ENCODE assay signal across 10 mouse cellular contexts in genomic region chr4:138723493-138724281, GRCm38 (mm10). TPM values are rescaled to one million over a fixed set of nuclear protein-coding genes. Genes with fewer than 3 reads are reported as not detected.
DNase-seq lines count a peak whose midpoint lies in the region; ATAC-seq lines count a peak whose summit lies in the region.
"Had no signal": no experiment of that assay in that cellular context is flagged by ENCODE, and none has a peak within 500 bp of the region (broad histone marks: within the 10 kb centered on the region; RNA-seq: fewer than 3 reads in every experiment).

No protein-coding gene starts in this region.

- no peaks in the 10 kb centered on the region for H3K36me3 ChIP-seq in lung, embryonic 16.5 days (ENCODE audit: control insufficient read depth, insufficient read depth, low read length)
- no peaks in the 10 kb centered on the region for H3K36me3 ChIP-seq in heart, embryonic 10.5 days
- H3K36me3 ChIP-seq: embryonic facial prominence, embryonic 12.5 days; limb, embryonic 15.5 days had no signal

- H3K4me1 ChIP-seq in lung, embryonic 16.5 days (replicated peaks; ENCODE audit: control insufficient read depth, insufficient read depth, low read length): peaks cover 31% of the 10 kb centered on the region
- H3K4me1 ChIP-seq in heart, embryonic 10.5 days: peaks cover 55% of the 10 kb centered on the region

- ATAC-seq in lung, embryonic 16.5 days (ENCODE audit: low read depth): no peak
- ATAC-seq in erythroid progenitor cell, adult 5-6 weeks (replicated peaks; ENCODE audit: low FRiP score, poor library complexity, severe bottlenecking): no peak

- no peak overlapping the region for H3K27ac ChIP-seq in lung, embryonic 16.5 days (ENCODE audit: low read length)
- H3K27ac ChIP-seq in heart, embryonic 10.5 days: 0 out of 2 replicates have a peak overlapping the region, but pooled peaks have one; percentile 47

- H3K4me2 ChIP-seq in lung, embryonic 16.5 days (ENCODE audit: low read depth, low read length): peak overlapping the region; percentile 57

- no peak for DNase-seq in lung, postnatal 25 days (ENCODE audit: low spot score)
- no peak for DNase-seq in heart, embryonic 10.5 days (ENCODE audit: low spot score)
- peak; percentile 75 to 82 for DNase-seq in kidney, adult 8-10 months
- peak; percentile 96 for DNase-seq in telencephalon, adult 2 months (ENCODE audit: low read depth, low spot score)
- DNase-seq in spleen, postnatal 4 days (ENCODE audit: low spot score in 2 of 2): no peak
- DNase-seq in adrenal gland, postnatal 36 days: no peak

- WGBS in lung, embryonic 16.5 days: 43% methylated on average over 15 of the region's 15 CpGs
- WGBS in heart, embryonic 10.5 days: 47% methylated on average over 15 of the region's 15 CpGs

- H3K4me3 ChIP-seq in lung, embryonic 16.5 days (ENCODE audit: low read length): no peak overlapping the region
- no peak overlapping the region for H3K4me3 ChIP-seq in heart, embryonic 10.5 days
- H3K4me3 ChIP-seq: limb, embryonic 15.5 days had no signal

- no peak overlapping the region for H3K9ac ChIP-seq in lung, embryonic 16.5 days (ENCODE audit: low read length)
- H3K9ac ChIP-seq: embryonic facial prominence, embryonic 12.5 days; limb, embryonic 15.5 days had no signal

- H3K9me3 ChIP-seq in lung, embryonic 16.5 days (ENCODE audit: control insufficient read depth, low read length): no peaks in the 10 kb centered on the region
- H3K9me3 ChIP-seq in heart, embryonic 10.5 days: no peaks in the 10 kb centered on the region
- H3K9me3 ChIP-seq: embryonic facial prominence, embryonic 12.5 days; limb, embryonic 15.5 days had no signal

- peaks cover 2% of the 10 kb centered on the region; the same call in 1 of the 2 replicates for H3K27me3 ChIP-seq in lung, embryonic 16.5 days (ENCODE audit: control insufficient read depth, insufficient read depth, low read depth, low read length)
- H3K27me3 ChIP-seq in heart, embryonic 10.5 days (ENCODE audit: insufficient read depth, poor library complexity, severe bottlenecking): peaks cover 20% of the 10 kb centered on the region
- H3K27me3 ChIP-seq: embryonic facial prominence, embryonic 12.5 days had no signal

RNA-seq across cellular contexts. Expression of gene Pla2g2c, which starts 0.9 kb away (rescaled TPM):
- polyA plus RNA-seq in lung, embryonic 16.5 days (2015; fragmentation: Nextera tagmentation; extraction: Ambion mirVana): 0.30 and 0.41 TPM in 2 replicates
- polyA plus RNA-seq in heart, embryonic 10.5 days (2016; fragmentation: Nextera tagmentation; extraction: Ambion mirVana): 0.31 and 0.49 TPM in 2 replicates
- total RNA-seq in erythroid progenitor cell, adult 5-6 weeks (2015; ENCODE audit: low replicate concordance): not detected in 2 replicates
- total RNA-seq in erythroid progenitor cell, adult 5-6 weeks (2017; ENCODE audit: low replicate concordance): not detected in 2 replicates
- total RNA-seq in adrenal gland, postnatal 36 days (2021): under 1 TPM; 0.20 to 0.43 TPM
- polyA plus RNA-seq: limb, embryonic 15.5 days had no signal

RNA-seq across cellular contexts. Expression of gene Ubxn10, which starts 13.3 kb away (rescaled TPM):
- 6.6 and 8.3 TPM in 2 replicates for polyA plus RNA-seq in lung, embryonic 16.5 days (2015; fragmentation: Nextera tagmentation; extraction: Ambion mirVana)
- polyA plus RNA-seq in heart, embryonic 10.5 days (2016; fragmentation: Nextera tagmentation; extraction: Ambion mirVana): 1.0 and 1.3 TPM in 2 replicates
- total RNA-seq in erythroid progenitor cell, adult 5-6 weeks (2015; ENCODE audit: low replicate concordance): not detected in 2 replicates
- not detected in 2 replicates for total RNA-seq in erythroid progenitor cell, adult 5-6 weeks (2017; ENCODE audit: low replicate concordance)
- under 1 TPM; 0.76 to 0.79 TPM for total RNA-seq in adrenal gland, postnatal 36 days (2021)

RNA-seq across cellular contexts. Expression of gene Pla2g2f, which starts 33.7 kb away (rescaled TPM):
- polyA plus RNA-seq in lung, embryonic 16.5 days (2015; fragmentation: Nextera tagmentation; extraction: Ambion mirVana): not detected in 2 replicates
- polyA plus RNA-seq in heart, embryonic 10.5 days (2016; fragmentation: Nextera tagmentation; extraction: Ambion mirVana): 0.20 TPM in 1 of 2 replicates, not detected in the other
- total RNA-seq in erythroid progenitor cell, adult 5-6 weeks (2015; ENCODE audit: low replicate concordance): not detected in 2 replicates
- not detected in 2 replicates for total RNA-seq in erythroid progenitor cell, adult 5-6 weeks (2017; ENCODE audit: low replicate concordance)
- total RNA-seq in adrenal gland, postnatal 36 days (2021): 10 to 100 TPM; 19.8 to 31.3 TPM
- polyA plus RNA-seq: embryonic facial prominence, embryonic 12.5 days had no signal

RNA-seq across cellular contexts. Expression of gene Pla2g2d, which starts 51.8 kb away (rescaled TPM):
- polyA plus RNA-seq in lung, embryonic 16.5 days (2015; fragmentation: Nextera tagmentation; extraction: Ambion mirVana): not detected in 2 replicates
- polyA plus RNA-seq in heart, embryonic 10.5 days (2016; fragmentation: Nextera tagmentation; extraction: Ambion mirVana): 0.19 TPM in 1 of 2 replicates, not detected in the other
- not detected in 2 replicates for total RNA-seq in erythroid progenitor cell, adult 5-6 weeks (2015; ENCODE audit: low replicate concordance)
- not detected in 2 replicates for total RNA-seq in erythroid progenitor cell, adult 5-6 weeks (2017; ENCODE audit: low replicate concordance)
- 1 to 10 TPM; 2.1 to 2.5 TPM for total RNA-seq in adrenal gland, postnatal 36 days (2021)

Comparison
In these comparisons a context has a peak if more than half of its experiments do, and no peak if none do; other contexts are left out.
1. DNase-seq: peak in kidney, adult 8-10 months (2 of 2) and telencephalon, adult 2 months (single experiment); none in lung, postnatal 25 days (single experiment), heart, embryonic 10.5 days (single experiment), spleen, postnatal 4 days (0 of 2) and adrenal gland, postnatal 36 days (0 of 2).
2. RNA of gene Pla2g2f, which starts 33.7 kb away (total RNA-seq): 19.8 to 31.3 TPM in adrenal gland, postnatal 36 days; not detected in erythroid progenitor cell, adult 5-6 weeks; every median in the first group is over 10 times any median in the second.